Mouse (Mus musculus): ENCODE data around the gene Rasl11a.

DNA sequence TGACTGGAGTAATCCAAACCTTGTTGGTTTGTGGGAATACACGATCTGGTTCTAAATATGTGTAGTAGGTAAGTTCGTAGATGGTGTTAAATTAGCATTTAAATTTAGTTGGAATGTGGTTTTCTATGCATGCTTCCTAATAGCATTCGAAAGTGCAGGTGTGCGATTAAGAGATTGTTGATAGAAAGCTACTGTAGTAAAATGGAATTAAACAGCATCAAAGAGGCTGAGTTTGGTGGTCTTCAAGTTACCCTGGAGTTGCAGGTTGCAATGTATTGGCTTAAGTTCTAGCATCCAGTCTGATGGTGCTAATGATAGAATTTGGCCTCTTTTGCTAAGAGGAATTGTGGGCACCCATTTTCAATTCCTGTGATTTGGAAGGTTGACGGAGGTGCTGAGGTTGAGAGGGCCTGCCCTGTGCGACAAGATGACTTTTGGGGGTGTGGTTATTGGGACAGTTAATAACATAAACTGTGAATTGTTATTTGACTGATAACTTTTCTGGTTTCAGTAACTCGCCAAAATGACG lies 11.1 kb upstream of the Rasl11a start:
- TF ChIP-seq ZC3H11A (IDR thresholded peaks at IDR 0.05; ENCODE audit: low read depth, low read length) (no peak), USF1 (IDR thresholded peaks at IDR 0.05; ENCODE audit: low read depth, low read length) (no peak), CTCF (conservative IDR thresholded peaks at IDR 0.05 in 1 of 2, IDR thresholded peaks at IDR 0.05 in 1 of 2; ENCODE audit: low read depth in 2 of 2, low read length in 2 of 2) (no peak), TBP (conservative IDR thresholded peaks at IDR 0.05; ENCODE audit: low read depth, low read length) (no peak), POLR2A (IDR thresholded peaks at IDR 0.05; ENCODE audit: low read depth, low read length) (no peak), USF2 (conservative IDR thresholded peaks at IDR 0.05; ENCODE audit: low read depth, low read length) (no peak), ETS1 (conservative IDR thresholded peaks at IDR 0.05; ENCODE audit: low read depth, low read length) (no peak), EP300 (IDR thresholded peaks at IDR 0.05; ENCODE audit: low read length) (no peak), NELFE (IDR thresholded peaks at IDR 0.05; ENCODE audit: low read depth, low read length) (no peak), CHD1 (IDR thresholded peaks at IDR 0.05; ENCODE audit: low read depth, low read length) (no peak), SMC3 (IDR thresholded peaks at IDR 0.05; ENCODE audit: low read depth, low read length) (no peak)

All from CH12.LX (cell line).